Mouse (Mus musculus): ENCODE results near the gene Xrn1. TPM values are rescaled to one million over a fixed set of nuclear protein-coding genes. Genes with fewer than 3 reads are reported as not detected.

The Xrn1 gene
- polyA plus RNA-seq, 1 experiment from 2014 or later, result 20.7 TPM

DNA sequence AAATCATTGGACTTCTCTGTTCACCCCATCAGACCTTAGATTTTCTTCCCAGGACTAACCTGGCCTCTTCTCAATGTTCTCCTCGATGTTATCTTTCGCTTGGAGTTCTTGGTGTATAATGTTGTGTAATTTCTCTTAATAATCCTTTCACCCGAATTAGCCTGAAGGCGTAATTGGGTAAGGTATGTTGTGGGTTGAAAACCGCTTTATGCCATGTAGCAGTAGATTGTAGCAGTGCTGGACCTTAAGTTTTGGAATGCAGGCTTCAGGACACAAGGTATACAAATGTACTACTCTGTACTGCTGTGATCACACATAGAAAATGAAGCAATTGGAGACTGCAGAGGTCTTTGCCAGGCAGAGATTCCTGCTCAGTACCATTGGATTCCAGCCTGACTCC is 75.3 kb downstream of the Xrn1 start:
- WGBS, result 96% methylated on average over 5 of the region's 5 CpGs
- Histone ChIP-seq H3K27ac (no peak overlapping the region), H3K9me3 (ENCODE audit: control insufficient read depth, low read length) (no peaks in the 10 kb centered on the region), H3K9ac (no peak overlapping the region), H3K4me1 (replicated peaks; ENCODE audit: control insufficient read depth, insufficient read depth, low read length) (no peaks in the 10 kb centered on the region), H3K27me3 (ENCODE audit: control insufficient read depth, insufficient read depth, low read length) (no peaks in the 10 kb centered on the region), H3K4me2 (replicated peaks) (no peak overlapping the region), H3K4me3 (replicated peaks; ENCODE audit: low read length) (no peak overlapping the region), H3K36me3 (replicated peaks; ENCODE audit: control insufficient read depth, insufficient read depth) (peaks cover 90% of the 10 kb centered on the region)
- ATAC-seq (ENCODE audit: low FRiP score) (no peak), DNase-seq (ENCODE audit: low spot score) (no peak)

DNA sequence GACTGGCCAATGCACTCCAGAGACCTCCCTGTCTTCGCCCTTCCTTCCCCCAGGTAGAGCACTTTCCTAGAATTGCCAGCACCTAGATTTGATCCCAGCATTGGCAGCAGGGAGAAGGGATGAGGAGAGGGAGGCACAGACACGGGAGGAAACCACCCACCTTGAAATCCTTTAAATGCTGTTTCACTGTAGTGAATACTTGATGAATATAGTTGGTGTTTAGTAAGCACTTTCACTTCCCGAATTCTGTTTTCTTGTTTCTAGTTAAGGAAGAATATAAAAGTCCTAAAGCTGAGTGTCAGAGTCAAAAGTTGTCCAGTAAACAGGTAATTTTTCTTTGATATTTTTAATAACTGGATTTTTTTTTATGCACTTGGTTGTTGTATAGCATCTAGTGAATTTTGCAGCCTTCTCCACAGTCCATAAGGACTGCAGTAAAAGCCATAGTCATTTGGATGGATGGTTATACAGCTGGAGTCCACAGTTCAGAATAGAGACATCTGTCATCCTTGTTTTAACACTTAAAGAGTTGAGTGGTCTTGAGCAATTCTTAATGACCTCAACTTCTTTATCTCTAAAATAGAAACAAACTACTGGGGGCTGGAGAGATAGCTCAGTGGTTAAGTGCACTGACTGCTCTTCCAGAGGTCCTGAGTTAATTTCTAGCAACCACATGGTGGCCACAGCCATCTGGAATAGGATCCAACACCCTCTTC is 81.0 kb downstream of the Xrn1 start:
- H3K9ac ChIP-seq, result no peak overlapping the region
- H3K9me3 ChIP-seq (ENCODE audit: control insufficient read depth, low read length), result no peaks in the 10 kb centered on the region
- H3K27me3 ChIP-seq (ENCODE audit: control insufficient read depth, insufficient read depth, low read length), result no peaks in the 10 kb centered on the region
- DNase-seq (ENCODE audit: low spot score), result no peak
- WGBS, result 92% methylated on average over 3 of the region's 3 CpGs
- H3K4me3 ChIP-seq (replicated peaks; ENCODE audit: low read length), result no peak overlapping the region
- no peak overlapping the region for H3K27ac ChIP-seq
- H3K4me2 ChIP-seq (replicated peaks), result no peak overlapping the region
- no peaks in the 10 kb centered on the region for H3K4me1 ChIP-seq (replicated peaks; ENCODE audit: control insufficient read depth, insufficient read depth, low read length)
- peaks cover 89% of the 10 kb centered on the region for H3K36me3 ChIP-seq (replicated peaks; ENCODE audit: control insufficient read depth, insufficient read depth)
- no peak for ATAC-seq (ENCODE audit: low FRiP score)

DNA sequence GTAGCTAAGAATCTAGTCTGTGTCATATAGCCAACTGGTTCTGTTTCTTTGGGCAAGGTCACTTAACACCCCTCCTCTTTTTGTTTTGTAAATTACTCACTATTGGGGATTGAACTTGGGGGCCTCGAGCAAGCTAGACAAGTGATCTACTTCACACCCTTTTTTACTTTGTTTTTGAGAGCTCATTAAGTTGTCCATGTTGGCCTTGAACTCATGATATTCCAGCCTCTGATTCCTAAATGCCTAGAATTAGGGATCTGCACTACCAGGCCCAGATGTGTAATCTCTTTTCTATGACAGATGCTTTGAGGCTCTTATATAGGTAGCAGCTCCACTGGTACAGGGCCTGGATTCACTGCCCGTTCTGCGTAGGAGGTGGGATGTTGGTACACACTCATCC is 89.7 kb downstream of the Xrn1 start:
- Histone ChIP-seq H3K27ac (no peak overlapping the region), H3K9me3 (ENCODE audit: control insufficient read depth, low read length) (no peaks in the 10 kb centered on the region), H3K4me2 (replicated peaks) (no peak overlapping the region), H3K36me3 (replicated peaks; ENCODE audit: control insufficient read depth, insufficient read depth) (peaks cover 83% of the 10 kb centered on the region), H3K9ac (no peak overlapping the region), H3K27me3 (ENCODE audit: control insufficient read depth, insufficient read depth, low read length) (no peaks in the 10 kb centered on the region), H3K4me1 (replicated peaks; ENCODE audit: control insufficient read depth, insufficient read depth, low read length) (no peaks in the 10 kb centered on the region), H3K4me3 (replicated peaks; ENCODE audit: low read length) (no peak overlapping the region)
- WGBS, result 95% methylated on average over 3 of the region's 3 CpGs
- ATAC-seq (ENCODE audit: low FRiP score) (no peak), DNase-seq (ENCODE audit: low spot score) (no peak)

DNA sequence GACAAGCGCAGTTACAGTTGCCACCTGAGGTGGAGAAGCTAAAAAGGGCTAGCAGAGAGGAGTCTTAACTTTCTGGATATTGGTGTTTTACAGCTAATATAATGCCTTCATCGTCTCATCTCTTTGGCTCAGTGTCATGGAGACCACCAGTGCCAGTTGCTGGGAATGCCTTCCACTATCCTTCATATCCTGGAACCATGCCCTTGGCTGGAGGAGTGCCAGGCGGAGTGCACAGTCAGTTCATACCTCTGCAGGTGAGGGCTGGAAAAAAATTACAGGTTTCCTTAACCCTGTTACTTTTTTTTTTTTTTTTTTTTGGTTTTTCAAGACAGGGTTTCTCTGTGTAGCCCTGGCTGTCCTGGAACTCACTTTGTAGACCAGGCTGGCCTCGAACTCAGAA is 96.9 kb downstream of the Xrn1 start:
- Histone ChIP-seq H3K4me3 (replicated peaks; ENCODE audit: low read length) (no peak overlapping the region), H3K27ac (no peak overlapping the region), H3K9me3 (ENCODE audit: control insufficient read depth, low read length) (no peaks in the 10 kb centered on the region), H3K4me2 (replicated peaks) (no peak overlapping the region), H3K4me1 (replicated peaks; ENCODE audit: control insufficient read depth, insufficient read depth, low read length) (no peaks in the 10 kb centered on the region), H3K36me3 (replicated peaks; ENCODE audit: control insufficient read depth, insufficient read depth) (peaks cover 89% of the 10 kb centered on the region), H3K27me3 (ENCODE audit: control insufficient read depth, insufficient read depth, low read length) (no peaks in the 10 kb centered on the region), H3K9ac (no peak overlapping the region)
- DNase-seq (ENCODE audit: low spot score) (no peak), ATAC-seq (ENCODE audit: low FRiP score) (no peak)
- WGBS, result 96% methylated on average over 4 of the region's 4 CpGs

DNA sequence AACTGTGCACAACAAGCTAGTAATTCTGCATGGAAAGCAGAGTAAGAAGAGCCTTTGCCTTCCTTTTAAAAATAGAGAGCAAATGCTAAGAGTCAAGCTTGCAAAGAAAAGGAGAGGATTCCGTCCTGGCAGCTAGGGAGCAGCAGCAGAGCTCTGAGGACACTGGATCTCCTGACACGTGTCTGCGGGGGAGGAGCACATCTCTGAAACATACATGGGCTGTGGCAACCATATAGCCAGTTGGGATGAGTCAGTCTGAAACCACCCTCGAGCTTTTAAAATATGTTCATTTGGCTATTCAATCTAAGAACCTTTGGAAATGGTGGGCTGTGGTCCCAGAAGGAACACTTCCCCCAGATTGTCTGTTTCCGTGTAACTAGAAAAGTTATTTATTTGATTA is 100.3 kb downstream of the Xrn1 start:
- H3K36me3 ChIP-seq (replicated peaks; ENCODE audit: control insufficient read depth, insufficient read depth), result peaks cover 86% of the 10 kb centered on the region
- H3K4me2 ChIP-seq (replicated peaks), result no peak overlapping the region
- no peaks in the 10 kb centered on the region for H3K27me3 ChIP-seq (ENCODE audit: control insufficient read depth, insufficient read depth, low read length)
- DNase-seq (ENCODE audit: low spot score), result no peak
- no peak for ATAC-seq (ENCODE audit: low FRiP score)
- no peaks in the 10 kb centered on the region for H3K4me1 ChIP-seq (replicated peaks; ENCODE audit: control insufficient read depth, insufficient read depth, low read length)
- no peak overlapping the region for H3K4me3 ChIP-seq (replicated peaks; ENCODE audit: low read length)
- H3K27ac ChIP-seq, result no peak overlapping the region
- WGBS, result 90% methylated on average over 5 of the region's 5 CpGs
- H3K9me3 ChIP-seq (ENCODE audit: control insufficient read depth, low read length), result no peaks in the 10 kb centered on the region
- H3K9ac ChIP-seq, result no peak overlapping the region

DNA sequence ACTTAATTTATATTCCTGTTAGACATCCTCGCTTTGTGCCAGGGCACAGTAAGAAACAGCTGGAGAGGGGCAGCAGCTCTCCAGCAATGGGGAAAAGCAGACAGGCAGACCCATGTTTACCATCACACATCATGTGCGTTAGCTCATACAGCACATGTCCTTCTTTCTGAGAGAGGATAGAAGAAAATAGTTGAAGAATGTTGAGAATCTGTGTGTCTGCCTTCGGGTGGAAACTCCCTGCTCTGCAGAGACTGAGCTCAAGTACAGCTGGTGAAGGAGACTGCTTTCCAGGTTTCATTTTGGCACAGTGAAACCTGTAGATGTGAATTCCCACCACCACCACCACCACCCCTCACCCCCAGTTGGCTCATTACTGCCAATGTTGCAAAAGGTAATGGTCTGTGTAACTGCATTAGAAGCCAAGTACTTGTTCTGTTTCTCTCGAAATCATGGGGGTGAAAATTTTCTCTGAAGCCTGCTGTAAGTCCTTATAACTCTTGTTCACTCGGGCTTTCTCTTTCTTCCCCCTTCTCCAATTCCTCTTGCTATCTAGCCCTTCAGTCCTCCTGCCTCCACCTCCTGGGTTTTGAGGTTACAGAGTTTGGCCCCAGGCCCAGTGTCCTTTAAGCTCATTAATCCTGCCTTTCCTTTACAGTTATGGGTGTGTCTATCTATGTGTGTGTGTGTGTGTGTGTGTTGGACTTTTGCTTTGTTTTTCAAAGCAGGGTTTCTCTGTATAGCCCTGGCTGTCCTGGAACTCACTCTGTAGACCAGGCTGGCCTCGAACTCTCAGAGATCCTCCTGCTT is 102.1 kb downstream of the Xrn1 start:
- Histone ChIP-seq H3K9ac (no peak overlapping the region), H3K4me2 (replicated peaks) (no peak overlapping the region), H3K4me1 (replicated peaks; ENCODE audit: control insufficient read depth, insufficient read depth, low read length) (no peaks in the 10 kb centered on the region), H3K27me3 (ENCODE audit: control insufficient read depth, insufficient read depth, low read length) (no peaks in the 10 kb centered on the region), H3K4me3 (replicated peaks; ENCODE audit: low read length) (no peak overlapping the region), H3K9me3 (ENCODE audit: control insufficient read depth, low read length) (no peaks in the 10 kb centered on the region), H3K27ac (no peak overlapping the region), H3K36me3 (replicated peaks; ENCODE audit: control insufficient read depth, insufficient read depth) (peaks cover 68% of the 10 kb centered on the region)
- DNase-seq (ENCODE audit: low spot score), result peak; percentile 25
- WGBS, result 91% methylated on average over 6 of the region's 6 CpGs
- no peak for ATAC-seq (ENCODE audit: low FRiP score)

DNA sequence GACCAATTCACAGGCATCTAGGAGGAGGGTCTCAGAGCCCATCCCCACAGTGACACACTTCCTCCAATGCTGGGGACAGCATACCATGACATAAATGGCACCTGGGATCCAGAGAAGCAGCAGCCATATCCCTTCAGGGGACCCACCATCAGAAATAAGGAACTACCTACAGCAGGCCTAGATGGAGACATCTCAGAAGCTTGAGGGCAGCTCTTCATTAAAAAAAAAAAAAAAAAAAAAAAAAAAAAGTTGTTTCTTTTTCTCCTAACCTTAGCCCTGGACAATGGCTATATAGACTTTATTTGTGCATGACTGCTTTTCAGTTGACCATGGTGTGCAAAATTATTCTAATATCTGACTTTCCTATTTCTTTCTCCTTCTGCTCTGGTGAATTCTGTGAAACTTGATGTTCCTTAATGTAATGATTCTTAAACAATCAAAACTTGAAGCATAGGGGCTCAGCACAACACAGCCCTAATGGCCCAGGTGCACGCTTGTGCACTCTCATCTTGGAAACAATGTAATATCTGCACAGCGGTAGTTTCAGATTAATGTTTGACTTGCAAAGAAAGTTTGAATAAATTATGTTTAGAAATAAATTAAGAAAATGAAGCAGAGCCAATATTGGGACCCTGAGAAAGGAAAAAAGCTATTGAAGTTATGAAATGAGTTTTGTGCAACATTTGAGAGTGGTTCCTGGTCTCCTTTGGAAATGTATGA is 108.7 kb downstream of the Xrn1 start:
- Histone ChIP-seq H3K4me2 (replicated peaks) (no peak overlapping the region), H3K9ac (no peak overlapping the region), H3K4me3 (replicated peaks; ENCODE audit: low read length) (no peak overlapping the region), H3K9me3 (ENCODE audit: control insufficient read depth, low read length) (no peaks in the 10 kb centered on the region), H3K27ac (no peak overlapping the region), H3K27me3 (ENCODE audit: control insufficient read depth, insufficient read depth, low read length) (no peaks in the 10 kb centered on the region), H3K36me3 (replicated peaks; ENCODE audit: control insufficient read depth, insufficient read depth) (peaks cover 10% of the 10 kb centered on the region), H3K4me1 (replicated peaks; ENCODE audit: control insufficient read depth, insufficient read depth, low read length) (no peaks in the 10 kb centered on the region)
- ATAC-seq (ENCODE audit: low FRiP score), result no peak
- WGBS, result 86% methylated on average over 2 of the region's 2 CpGs
- DNase-seq (ENCODE audit: low spot score), result no peak

DNA sequence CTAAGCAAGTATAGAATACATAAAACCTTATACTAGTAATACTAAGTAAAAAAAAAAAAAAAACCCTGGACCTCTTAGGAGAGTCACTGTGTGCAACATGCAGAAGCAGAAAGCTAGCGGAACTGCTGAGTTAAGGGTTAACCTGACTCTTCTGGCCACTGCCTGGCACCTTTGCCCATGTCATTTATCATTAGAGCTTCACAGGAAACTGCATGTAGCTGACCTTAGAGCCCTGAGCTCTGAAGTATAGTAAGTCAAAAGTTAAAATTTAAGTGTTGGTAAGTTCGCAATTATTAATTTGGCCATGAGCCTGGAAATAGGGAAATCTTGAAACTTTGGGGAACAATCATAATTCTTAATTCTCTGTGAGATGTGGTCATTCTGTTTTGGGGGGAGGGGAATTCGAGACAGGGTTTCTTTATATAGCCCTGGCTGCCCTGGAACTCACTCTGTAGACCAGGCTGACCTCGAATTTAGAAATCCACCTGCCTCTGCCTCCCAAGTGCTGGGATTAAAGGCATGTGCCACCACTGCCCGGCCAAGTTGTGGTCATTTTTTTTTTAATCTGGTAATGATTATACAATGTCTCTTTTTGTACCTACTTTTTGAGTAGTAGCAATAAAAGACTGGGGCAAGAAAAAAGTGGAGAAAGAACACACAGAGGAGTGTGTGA is 109.4 kb downstream of the Xrn1 start:
- H3K4me1 ChIP-seq (replicated peaks; ENCODE audit: control insufficient read depth, insufficient read depth, low read length), result no peaks in the 10 kb centered on the region
- H3K27me3 ChIP-seq (ENCODE audit: control insufficient read depth, insufficient read depth, low read length), result no peaks in the 10 kb centered on the region
- H3K9ac ChIP-seq, result no peak overlapping the region
- no peak for ATAC-seq (ENCODE audit: low FRiP score)
- H3K36me3 ChIP-seq (replicated peaks; ENCODE audit: control insufficient read depth, insufficient read depth), result peaks cover 3% of the 10 kb centered on the region; the same call in 1 of the 2 replicates
- no peak overlapping the region for H3K4me2 ChIP-seq (replicated peaks)
- WGBS, result 83% methylated on average over 5 of the region's 5 CpGs
- H3K9me3 ChIP-seq (ENCODE audit: control insufficient read depth, low read length), result no peaks in the 10 kb centered on the region
- DNase-seq (ENCODE audit: low spot score), result no peak
- no peak overlapping the region for H3K4me3 ChIP-seq (replicated peaks; ENCODE audit: low read length)
- no peak overlapping the region for H3K27ac ChIP-seq

DNA sequence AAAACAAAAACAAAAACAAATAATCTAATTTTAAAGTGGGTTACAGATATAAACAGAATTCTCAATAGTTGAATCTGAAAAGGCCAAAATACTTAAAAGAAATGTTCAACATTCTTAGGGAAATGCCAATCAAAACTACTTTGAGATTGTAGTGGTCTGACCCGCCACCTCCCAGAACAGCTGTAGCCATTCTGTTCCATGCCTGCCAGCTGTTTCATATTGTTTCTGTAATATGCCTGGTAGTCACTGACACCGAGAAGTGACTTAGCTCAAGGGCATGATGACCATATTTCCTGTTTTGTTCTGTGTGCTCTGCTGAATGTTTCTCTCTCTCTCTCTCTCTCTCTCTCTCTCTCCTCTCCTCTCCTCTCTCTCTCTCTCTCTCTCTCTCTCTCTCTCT is 112.9 kb downstream of the Xrn1 start:
- Histone ChIP-seq H3K27ac (no peak overlapping the region), H3K4me3 (replicated peaks; ENCODE audit: low read length) (no peak overlapping the region), H3K9ac (no peak overlapping the region), H3K4me2 (replicated peaks) (no peak overlapping the region), H3K9me3 (ENCODE audit: control insufficient read depth, low read length) (no peaks in the 10 kb centered on the region), H3K4me1 (replicated peaks; ENCODE audit: control insufficient read depth, insufficient read depth, low read length) (no peaks in the 10 kb centered on the region), H3K36me3 (replicated peaks; ENCODE audit: control insufficient read depth, insufficient read depth) (no peaks in the 10 kb centered on the region), H3K27me3 (ENCODE audit: control insufficient read depth, insufficient read depth, low read length) (no peaks in the 10 kb centered on the region)
- ATAC-seq (ENCODE audit: low FRiP score) (no peak), DNase-seq (ENCODE audit: low spot score) (no peak)
- 81% methylated on average over 2 of the region's 2 CpGs for WGBS

Measured in hindbrain, embryonic 14.5 days (tissue).